Mouse (Mus musculus): Measurements from ENCODE around the gene Arntl2.

Gene Arntl2

DNA sequence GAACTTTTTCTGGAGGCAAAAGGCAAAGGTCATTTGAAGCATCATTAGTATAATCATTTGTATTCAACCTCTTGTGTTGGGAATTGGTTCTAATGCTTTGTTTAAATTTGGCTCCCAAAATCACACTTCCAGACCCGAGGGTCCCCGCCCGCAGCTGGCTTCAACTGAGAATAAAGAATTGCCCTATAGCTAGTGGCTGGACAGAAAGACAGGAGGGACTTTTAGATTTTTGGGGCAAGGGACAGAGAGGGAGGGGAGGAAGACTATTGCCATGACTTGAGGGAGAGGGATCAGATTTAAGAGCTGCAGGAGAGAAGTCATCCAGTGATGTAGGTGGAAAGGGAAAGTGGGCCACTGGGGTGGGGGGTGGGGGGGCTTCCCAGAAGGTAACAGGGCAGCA is 14.3 kb upstream of the Arntl2 start:
- DNase-seq, result no peak

DNA sequence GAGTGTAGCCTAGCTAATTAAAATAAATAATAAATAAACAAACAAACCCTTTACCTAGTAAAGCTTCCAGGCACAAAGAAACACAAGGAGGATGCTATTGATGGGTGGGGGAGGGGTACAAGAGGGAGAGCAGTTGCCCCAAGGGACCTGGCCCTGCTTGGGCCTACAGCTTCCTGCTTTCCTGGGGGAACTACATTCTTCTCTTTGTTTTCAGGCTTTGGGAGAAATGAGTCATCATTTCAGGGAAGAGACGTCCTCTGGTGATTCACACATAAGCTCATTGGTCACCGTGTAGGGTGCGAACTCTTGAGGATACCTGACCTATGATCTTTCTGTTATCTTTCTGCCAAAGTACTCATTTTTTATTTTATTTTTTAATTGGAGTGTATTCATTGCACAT is 2.3 kb upstream of the Arntl2 start:
- DNase-seq, result no peak

DNA sequence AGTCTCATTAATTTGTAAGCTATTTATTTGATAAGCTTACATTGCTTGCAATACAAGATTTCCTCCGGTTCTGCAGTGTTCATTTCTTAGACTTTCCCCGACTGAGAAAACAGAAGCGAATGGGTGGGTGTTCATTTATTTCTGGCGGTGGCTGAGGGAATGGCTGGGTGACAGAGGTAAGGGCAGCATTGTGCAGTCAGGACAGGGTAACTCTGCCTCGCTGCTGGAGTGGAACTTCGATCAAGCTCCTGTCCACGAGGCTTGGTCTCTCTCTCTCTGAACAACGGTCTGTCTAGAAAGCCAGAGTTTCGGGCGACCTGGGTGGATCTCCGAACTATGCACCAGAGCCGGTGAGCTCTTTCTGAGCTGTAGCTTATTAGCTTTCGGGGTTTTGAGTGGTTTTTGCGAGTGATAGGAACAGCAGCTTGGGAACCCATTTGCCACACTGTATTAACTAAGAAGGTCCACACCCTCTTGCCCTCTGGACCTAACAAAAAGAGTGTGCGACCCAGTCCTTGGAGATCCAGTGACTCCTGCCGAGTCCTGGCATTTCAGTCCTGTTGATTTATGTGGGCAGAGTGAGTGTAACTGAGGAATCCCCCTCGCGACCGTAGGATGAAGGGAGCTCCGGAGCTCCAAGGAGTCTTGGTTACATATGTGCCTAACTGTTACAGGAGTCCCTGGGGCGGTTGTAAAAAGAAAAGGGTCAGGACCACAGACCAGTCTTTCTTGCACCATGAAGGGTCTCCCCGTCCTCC is 510 bp upstream of the Arntl2 start:
- peak in 1 of 2 experiments; percentile 9 for DNase-seq

DNA sequence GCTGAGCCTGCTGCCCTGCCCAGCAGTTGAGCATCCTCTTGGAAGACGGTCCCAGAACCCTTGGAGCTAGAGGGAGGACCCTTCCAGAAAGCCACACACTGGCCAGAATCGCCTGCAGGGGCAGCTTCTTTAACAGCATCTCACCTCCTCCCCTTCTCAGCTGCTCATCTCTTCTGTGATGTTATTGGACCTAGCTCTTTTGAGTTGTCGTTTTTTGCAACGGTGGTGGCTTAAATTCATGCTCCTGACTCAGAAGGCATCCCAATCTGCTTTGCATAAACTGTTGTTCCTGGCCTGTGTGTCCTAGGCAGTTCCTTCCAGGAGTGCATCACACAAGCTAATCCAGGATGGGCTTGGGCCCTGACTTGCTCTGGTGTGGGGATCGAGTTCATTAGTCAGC is 1.6 kb downstream of the Arntl2 start:
- DNase-seq, result no peak

DNA sequence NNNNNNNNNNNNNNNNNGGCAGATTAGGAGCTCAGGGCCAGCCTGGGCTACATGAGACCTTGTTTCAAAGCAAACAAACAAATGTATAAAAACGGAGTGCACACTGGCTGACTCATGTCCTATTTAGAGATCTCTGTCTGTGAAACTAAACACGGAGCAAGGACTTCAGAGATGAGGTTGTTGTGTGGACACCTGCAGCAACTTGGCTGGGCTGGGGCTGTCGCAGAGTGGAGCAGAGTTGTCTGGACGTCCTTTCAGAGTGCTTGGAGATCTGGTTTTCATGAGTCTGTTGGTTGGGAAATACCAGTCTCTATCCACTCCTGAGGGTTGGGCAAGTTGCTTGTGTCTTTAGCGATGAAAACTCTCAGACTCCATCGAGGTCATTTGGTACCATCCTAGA is 14.1 kb downstream of the Arntl2 start:
- DNase-seq, result no peak

DNA sequence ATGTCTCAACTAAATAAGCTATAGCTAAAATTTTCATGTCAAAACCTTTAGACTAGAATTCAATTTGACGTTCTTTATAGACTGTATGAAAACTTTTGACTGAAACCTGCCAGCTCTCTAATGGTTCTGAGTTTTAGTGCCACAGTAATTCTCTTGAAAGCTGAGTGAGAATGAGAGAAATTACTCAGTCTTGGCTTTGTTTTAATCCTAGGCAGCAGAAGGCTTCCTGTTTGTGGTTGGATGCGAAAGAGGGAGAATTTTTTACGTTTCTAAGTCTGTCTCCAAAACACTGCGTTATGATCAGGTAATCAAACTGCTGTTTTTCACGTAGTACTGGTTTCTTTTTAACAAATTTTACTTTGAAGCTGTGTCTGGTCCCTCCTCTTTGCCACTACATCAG is 17.2 kb downstream of the Arntl2 start:
- DNase-seq, result no peak

DNA sequence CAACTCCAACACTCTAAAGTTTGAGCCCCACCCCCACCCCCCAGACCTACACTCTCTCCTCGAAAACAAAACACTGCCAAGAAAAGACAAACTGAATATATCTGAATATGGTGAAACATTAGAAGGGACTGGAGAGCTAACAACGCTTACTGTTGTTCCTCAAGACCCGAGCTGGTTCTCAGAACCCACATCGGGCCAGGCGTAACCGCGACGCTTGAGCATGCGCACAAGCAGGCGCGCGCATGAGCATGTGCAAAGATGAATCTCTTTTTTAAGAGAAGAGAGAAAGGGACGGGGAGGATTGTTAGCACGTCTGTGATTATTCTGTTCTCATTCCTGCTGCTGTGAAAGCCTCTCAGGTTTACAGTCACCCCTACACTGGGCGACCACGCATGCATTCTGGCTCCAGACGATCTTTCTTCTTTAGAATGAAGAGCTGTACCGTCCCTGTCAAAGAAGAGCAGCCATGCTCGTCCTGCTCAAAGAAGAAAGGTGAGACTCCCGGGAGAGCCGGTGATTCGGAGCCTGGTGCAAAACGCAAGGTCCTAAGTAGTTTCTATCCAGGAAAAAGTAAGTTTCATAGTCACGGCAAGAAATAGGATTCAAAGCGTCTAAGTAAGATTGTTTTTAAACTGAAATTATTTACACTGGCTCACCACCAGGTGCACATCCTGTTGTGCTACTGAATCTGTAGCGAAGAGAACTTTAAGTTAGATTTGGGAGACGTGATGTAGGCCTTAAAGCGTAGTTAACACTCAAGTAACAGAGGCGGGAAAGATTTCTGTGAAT is 24.5 kb downstream of the Arntl2 start:
- DNase-seq, result no peak

DNA sequence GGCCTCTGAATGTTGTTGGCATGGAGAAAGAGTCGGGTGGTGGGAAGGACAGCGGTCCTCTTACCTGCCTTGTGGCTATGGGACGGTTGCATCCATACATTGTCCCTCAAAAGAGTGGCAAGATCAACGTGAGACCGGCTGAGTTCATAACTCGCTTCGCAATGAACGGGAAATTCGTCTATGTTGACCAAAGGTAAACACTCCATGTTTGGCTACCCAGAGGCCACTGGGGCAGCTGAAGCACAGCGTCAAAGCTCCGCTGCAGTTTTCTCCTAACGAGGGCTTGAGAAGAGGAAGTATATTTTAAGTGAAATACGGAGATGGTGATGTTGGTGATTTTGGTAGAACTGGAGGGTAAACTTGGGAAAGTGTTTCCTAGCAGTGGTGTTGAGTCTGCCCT is 26.1 kb downstream of the Arntl2 start:
- no peak for DNase-seq

DNA sequence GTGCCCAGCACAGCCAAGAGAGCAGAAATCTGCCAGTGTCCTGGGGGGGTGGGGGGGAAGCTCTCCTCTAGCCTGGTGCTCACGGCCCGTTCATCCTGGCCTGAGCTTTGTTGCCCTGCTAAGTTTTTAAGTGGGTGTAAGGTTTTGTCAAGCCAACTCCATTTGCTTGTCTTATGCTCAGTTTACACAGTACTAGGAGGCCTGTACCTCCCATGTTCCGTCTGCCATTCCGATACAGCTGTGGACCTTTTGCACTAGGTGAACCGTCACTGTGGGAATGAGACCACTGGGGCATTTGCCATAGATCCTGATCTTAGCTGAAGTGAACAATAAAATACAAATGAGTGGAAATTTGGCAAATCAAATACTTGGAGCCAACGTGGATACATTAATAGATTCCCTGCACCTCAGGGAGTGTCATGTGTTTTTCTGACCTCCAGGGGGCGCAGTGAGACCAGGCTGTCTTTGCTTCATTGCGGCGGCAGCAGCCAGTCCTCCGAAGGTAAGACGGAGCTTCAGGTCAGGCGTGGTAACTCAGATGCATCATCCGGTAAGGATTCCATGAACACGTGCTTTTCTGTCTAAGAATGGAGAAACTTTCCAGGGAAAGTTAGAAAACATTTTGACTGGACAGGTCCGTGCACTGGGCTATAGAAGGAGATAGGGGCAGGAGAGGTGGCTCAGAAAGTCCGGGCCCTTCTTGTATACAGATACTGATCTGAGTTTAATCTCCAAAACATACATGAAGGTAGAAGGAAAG is 29.1 kb downstream of the Arntl2 start:
- peak; percentile 79 to 83 for DNase-seq

DNA sequence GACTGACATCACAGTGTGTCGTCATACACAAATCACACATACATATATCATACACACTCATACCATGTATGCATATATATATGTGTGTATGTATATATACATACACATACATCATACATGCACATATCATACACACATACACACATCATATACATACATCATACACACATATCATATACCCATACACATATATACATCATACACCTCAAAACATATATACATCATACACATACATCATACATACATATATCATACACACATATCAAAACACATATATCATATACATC is 29.6 kb downstream of the Arntl2 start:
- DNase-seq, result no peak

DNA sequence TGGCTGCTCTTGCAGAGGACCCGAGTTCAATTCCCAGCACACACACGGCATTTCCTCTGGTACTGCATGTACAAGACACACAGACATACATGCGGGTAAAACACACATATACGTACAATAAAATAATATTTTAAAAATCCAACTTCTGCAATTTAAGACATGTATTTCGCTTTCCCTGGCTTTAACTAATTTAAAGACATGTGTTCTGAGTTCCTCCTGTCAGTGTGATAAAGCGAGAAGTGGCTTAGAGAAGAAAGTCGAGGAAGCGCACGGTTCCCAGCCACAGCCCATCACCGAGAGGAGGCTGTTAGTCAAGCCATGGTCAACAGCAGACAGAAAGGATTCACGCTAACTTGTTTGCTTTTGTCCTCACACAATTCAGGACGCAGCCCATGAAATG is 35.5 kb downstream of the Arntl2 start:
- no peak for DNase-seq

DNA sequence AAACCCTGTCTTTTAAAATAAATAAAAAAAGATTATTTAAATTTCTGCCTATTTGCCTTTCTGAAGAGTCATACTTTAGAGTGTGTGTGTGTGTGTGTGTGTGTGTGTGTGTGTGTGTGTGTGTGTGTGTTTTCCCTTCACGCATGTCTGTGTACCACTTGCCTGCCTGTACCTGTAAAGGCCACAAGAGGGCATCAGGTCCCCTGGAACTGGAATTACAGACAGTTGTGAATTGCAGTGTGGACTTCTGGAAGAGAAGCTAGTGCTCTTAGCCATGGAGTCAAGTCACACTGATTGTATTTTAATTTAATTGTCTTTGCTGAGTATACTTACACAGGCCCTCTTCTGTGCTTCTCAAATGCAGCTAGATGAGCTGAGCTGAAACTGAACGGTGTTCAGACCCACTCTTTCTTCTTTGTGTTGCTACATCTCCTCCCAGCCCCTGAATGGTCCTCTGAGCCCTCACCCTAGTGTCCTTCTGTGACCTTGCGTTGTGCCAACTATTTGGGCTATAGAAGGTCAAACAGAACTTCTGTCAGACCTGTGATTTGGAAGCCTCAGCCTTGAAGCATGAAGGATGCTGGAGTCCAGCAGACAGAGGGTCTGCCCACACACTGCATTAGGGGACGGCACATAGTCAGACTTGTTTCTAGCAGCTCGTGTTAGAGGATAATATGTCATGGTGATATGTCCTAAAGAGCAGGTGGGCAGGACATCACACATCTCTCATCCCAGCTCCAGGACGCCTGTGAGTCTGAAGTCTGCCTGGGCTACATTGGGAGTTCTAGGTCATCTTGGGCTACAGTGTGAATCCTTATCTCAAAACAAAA is 37.8 kb downstream of the Arntl2 start:
- peak; percentile 59 to 64 for DNase-seq

DNA sequence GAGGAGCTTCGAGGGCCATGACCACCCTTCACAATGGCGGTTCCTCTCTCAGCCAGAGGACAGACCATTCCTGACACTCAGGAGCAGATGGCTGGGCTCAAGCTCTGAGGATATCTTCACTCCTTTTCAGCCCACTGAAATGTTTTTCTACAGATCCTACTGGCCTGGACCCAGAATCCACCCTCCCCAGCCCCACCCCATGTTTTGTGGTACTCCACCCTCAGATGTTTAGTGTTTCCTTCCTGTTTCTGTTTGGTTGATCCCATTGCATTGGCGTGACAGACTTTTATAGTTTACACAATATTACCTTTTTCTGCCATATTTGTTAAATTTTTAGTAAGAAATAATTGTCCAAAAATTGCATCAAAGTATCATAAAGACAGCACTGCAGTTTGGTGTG is 38.5 kb downstream of the Arntl2 start:
- no peak for DNase-seq

DNA sequence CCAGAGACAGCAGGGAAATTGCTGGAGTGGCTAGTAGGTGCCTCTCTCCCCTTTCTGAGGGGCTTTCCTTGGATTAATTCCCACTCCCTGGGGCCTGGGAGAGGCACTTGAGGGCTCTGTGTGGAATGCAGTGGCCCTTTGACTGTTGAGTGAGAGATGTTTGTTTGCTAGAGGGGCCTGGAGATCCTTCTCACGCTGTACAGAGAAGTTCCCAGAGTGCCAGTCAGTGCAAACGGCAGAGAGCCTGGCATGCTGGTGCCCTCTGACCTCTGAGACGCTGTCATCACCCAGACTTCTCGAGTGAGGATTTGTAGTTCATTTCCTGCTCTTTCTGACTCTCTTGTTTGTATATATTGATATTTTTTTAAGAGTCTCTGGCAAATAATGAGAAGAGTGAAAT is 39.9 kb downstream of the Arntl2 start:
- DNase-seq, result no peak

DNA sequence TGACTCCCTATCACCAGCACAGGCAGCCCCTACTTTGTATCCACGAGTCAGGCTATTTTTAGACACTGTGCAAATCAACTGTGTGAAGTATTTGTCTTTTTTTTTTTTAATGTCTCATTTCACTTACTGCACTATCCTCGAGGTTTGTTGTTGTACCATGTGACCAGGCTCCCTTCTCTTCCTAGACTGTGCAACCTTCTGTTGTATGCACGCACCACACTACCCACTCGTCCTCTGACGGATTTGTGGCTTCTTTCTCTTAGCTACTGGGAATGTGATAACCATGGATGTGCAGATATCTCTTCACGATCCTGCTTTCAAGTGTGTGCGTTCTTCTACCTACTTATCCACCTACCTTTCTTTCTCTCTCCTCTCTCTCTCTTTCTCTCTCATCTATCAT is 41.5 kb downstream of the Arntl2 start:
- no peak for DNase-seq

DNA sequence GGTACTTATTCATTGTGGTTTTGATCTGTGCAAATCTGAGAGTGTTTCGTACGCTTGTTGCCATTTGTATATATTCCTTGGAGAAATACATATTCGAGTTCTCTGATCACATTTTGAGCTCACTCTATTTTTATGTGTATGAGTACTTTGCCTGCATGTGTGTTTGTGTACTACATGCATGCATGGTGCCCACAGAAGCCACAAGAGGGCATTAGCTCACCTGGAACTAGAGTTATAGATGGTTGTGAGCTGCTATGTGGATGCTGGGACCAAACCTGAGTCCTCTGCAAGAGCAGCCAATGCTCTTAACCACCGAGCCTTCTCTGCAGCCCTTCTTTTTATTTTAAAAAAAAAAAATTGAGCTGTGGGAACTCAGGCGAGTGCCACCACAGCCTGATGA is 42.5 kb downstream of the Arntl2 start:
- no peak for DNase-seq

DNA sequence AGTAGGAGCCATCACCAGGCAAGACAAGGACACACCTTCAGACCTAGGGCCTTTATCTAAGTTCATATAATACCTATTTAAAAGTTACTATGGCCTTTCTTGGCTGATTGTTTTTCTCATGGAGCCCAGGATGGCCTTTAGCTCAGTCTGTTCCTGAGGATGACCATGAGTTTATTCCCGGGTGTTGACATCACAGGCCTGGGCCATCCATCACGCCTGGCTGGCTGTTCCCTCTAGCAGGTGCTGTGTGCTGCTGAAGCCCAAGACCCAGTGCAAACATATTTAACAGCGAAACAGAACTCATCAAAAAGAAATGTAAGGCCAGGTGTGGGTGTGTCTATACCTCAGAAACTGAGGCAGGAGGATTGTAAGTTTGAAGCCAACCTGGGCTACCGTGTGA is 43.0 kb downstream of the Arntl2 start:
- no peak for DNase-seq

DNA sequence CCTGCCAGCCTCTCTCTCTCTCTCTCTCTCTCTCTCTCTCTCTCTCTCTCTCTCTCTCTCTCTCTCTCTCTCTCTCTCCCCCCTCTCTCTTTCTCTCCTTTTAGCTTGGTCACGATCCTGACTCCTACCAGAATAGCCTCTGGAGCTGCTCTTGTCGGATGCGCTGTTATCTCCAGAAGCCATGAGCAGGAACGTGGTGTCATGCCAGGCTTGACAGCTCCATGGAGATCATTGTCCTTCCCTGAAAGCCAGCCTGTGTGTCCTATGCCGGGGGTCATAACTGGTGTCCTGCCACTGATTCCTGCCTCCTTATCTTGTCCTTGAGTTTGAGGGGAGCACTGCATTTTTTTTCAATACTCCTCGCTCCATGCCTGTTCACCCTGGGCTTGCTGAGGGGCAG is 49.0 kb downstream of the Arntl2 start:
- DNase-seq, result no peak

DNA sequence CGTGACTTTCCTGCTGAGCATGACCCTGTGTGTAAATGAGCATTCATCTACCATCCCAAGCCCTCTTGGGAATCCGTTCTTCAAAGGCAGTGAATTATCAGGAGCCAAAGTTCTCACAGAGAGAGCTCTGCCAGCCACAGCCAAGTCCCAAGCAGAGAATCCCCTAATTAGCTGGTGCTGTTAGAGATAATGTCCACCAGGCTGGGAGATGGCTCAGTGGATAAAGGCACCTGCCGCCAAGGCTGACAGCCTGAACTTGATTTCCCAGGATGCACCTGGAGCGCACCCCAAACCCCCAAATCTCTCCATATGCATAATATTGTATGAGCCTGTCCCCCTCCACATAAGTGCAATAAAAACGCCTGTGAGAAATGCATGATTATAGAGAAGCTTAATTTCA is 49.5 kb downstream of the Arntl2 start:
- no peak for DNase-seq

DNA sequence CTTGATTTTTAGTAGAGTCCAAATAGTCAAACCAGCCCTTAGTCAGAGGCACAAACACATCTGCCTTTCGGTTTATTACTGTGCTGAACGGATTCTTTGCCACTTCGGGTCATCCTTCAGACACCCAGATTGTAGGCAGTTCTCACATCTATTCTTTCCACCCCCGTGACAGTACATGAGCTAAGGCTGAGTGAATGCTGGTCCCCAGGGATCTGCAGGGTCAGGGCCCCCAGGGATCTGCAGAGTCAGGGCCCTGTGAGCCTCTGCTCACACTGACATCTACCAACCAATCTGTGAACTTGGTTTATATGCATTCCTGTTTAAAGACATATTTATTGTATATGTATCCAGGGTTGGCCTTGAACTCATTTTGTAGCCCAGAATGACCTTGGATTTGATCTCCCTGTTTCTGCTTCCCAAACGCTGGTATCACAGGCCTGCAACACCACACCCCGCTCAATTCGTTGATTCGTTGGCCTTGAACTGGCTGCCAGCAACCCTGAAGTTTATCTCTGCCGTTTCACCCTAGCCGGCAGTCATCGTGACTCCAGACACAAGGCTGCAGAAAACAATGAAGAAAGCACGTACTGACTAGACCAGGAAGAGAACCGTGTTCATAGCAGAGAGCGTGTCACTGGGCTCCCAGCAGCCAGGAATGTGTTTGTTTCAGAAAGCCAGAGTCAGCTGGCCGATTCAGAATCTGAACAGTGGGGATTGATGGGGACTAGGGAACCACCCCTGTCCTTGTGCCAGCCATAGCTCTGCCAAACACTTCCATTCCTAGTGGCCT is 50.3 kb downstream of the Arntl2 start:
- peak; percentile 4 to 17 for DNase-seq

DNA sequence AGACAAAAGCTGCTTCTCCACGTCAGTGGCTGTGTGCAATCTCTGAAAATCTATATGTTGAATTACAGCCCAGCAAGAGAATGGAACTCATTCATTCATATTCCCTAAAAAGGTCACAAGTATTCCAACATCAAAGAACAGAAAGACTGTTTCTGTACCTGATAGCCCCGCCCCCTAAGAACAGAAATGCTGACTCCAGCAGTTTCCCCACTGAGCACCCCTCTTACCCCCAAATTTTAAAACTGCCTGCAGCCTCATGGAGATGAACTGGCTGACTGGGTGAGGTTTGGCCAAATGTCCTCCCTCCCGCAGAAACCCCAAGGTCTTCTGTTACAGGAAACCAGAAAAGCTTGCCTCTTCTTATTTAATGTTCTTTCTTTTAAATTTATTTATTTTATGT is 51.5 kb downstream of the Arntl2 start:
- no peak for DNase-seq

DNA sequence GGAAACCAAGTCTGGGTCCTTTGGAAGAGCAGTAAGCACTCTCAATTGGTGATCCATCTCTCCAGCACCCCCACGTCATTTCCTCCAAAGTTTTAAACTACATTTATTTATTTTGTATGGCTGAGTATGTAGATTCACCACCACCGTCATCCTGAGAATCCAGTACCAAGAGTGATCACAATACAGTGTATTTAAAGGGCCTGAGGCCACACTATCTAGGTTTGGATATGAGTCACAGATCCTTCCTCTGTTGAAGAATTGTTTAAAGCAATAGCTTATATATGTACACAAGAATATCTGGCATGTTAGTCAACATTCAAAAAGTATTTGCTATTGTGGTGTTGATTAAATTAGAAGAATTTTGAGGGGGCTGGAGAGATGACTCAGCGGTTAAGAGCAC is 52.4 kb downstream of the Arntl2 start:
- DNase-seq, result no peak
